Comparison of ENCODE assay signal across 8 mouse cellular contexts in genomic region chr7:30973501-30974289, GRCm38 (mm10). TPM values are rescaled to one million over a fixed set of nuclear protein-coding genes. Genes with fewer than 3 reads are reported as not detected.
DNase-seq lines count a peak whose midpoint lies in the region; ATAC-seq and TF ChIP-seq lines count a peak whose summit lies in the region.

Gene Fam187b (plus strand): TSS chr7:30973790.

- H3K4me1 ChIP-seq in forebrain, embryonic 16.5 days (replicated peaks; ENCODE audit: control insufficient read depth, insufficient read depth, low read length), result peaks cover 9% of the 10 kb centered on the region

- intact Hi-C loops in heart, postnatal 36 days (cut with DNase I), result loop anchor here (1.0 to 5.0 kb wide), 6 partner anchors 17 to 386 kb away; partner anchors contain the start of genes Fxyd7, Kmt2b, Tmem147 and Usf2

- H3K27ac ChIP-seq in forebrain, embryonic 16.5 days (ENCODE audit: low read length), result no peak within 1 kb of the TSS
- H3K27ac ChIP-seq in layer of hippocampus, adult 2 months, result peak within 1 kb of the TSS; percentile 77; the same call in 1 of the 2 replicates

- H3K4me2 ChIP-seq in forebrain, embryonic 16.5 days (ENCODE audit: low read length), result peak within 1 kb of the TSS; percentile 57

- H3K27me3 ChIP-seq in forebrain, embryonic 16.5 days (replicated peaks; ENCODE audit: control insufficient read depth, insufficient read depth, low read length), result peaks cover 3% of the 10 kb centered on the region; the same call in 1 of the 2 replicates

- H3K4me3 ChIP-seq in forebrain, embryonic 16.5 days (replicated peaks; ENCODE audit: low read length), result peak within 1 kb of the TSS; percentile 36
- H3K4me3 ChIP-seq in layer of hippocampus, adult 2 months, result peak within 1 kb of the TSS; percentile 50

- ATAC-seq in forebrain, embryonic 16.5 days, result peak; percentile 78

- H3K9ac ChIP-seq in forebrain, embryonic 16.5 days (replicated peaks; ENCODE audit: low read depth, low read length), result peak within 1 kb of the TSS; percentile 26

- no peaks in the 10 kb centered on the region for H3K36me3 ChIP-seq in forebrain, embryonic 16.5 days (ENCODE audit: control insufficient read depth, insufficient read depth)

- no peaks in the 10 kb centered on the region for H3K9me3 ChIP-seq in forebrain, embryonic 16.5 days (ENCODE audit: control insufficient read depth, low read length)

- WGBS in forebrain, embryonic 16.5 days, result under 1% methylated on average over 37 of the region's 37 CpGs

- DNase-seq in MEL-GATA-1-ER (ENCODE audit: extremely low read depth, low read depth), result peak; percentile 77
- DNase-seq in cerebellum, adult 18-20 months, result peak; percentile 85 to 88
- peak; percentile 90 to 93 for DNase-seq in heart, postnatal 36 days
- DNase-seq in layer of hippocampus, adult 2 months (ENCODE audit: low spot score in 2 of 2), result peak; percentile 62 to 80
- DNase-seq in lung, postnatal 14 days, result peak; percentile 91
- peak; percentile 88 for DNase-seq in ovary, postnatal 36 days (ENCODE audit: low spot score)
- peak; percentile 87 to 90 for DNase-seq in thymus, postnatal 36 days

- peak; percentile 82 for TF ChIP-seq CTCF in layer of hippocampus, adult 2 months (conservative IDR thresholded peaks at IDR 0.05)

RNA-seq across cellular contexts. Expression of gene Fam187b, which starts in this region (rescaled TPM):
- polyA plus RNA-seq in forebrain, embryonic 16.5 days (2015; fragmentation: Nextera tagmentation; extraction: Ambion mirVana), result 0.26 and 0.42 TPM in 2 replicates
- under 1 TPM in 1 of 2 experiments, not detected in 1; 0.17 TPM for total RNA-seq in heart, postnatal 36 days (2021)
- total RNA-seq in layer of hippocampus, adult 2 months (2021), result not detected

Comparison
In these comparisons a context has a peak if more than half of its experiments do, and no peak if none do; other contexts are left out.
1. Peak in ATAC-seq, H3K4me3 ChIP-seq, H3K9ac ChIP-seq and H3K4me2 ChIP-seq in forebrain, embryonic 16.5 days; RNA of the gene not detected or under 1 TPM.
2. Peak in DNase-seq in heart, postnatal 36 days; RNA of the gene not detected or under 1 TPM.
3. Peak in DNase-seq, H3K4me3 ChIP-seq and H3K27ac ChIP-seq in layer of hippocampus, adult 2 months; RNA of the gene not detected or under 1 TPM.